Mouse (Mus musculus): ENCODE data around the gene Plekhg1. TPM values are rescaled to one million over a fixed set of nuclear protein-coding genes. Genes with fewer than 3 reads are reported as not detected.
A peak's percentile ranks its signal among the peaks of the same experiment; 100 is the strongest.

Plekhg1 gene
- polyA plus RNA-seq, 1 experiment, result 5.0 TPM

DNA sequence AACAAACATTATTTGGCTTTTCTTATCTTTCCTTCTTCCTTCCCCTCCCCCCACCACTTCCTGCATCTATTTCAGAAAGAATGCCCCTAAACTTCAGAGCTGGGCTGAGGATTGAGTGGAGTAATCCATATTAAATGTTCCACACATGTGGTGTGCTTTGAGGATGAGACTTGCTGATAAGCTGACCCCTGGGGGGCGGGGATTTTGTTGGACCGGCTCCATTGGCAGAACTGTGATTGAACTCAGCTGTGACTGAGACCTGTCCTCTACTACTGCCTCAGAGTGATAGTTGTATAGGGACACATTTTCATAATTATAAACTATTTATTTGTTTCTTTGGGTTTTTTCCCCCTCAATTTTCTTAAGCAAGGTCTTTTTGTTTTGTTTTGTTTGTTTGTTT is 2.9 kb downstream of the Plekhg1 start:
- H3K36me3 ChIP-seq (ENCODE audit: control insufficient read depth, insufficient read depth, low read length), result no peaks in the 10 kb centered on the region
- TF ChIP-seq POLR2A (IDR thresholded peaks at IDR 0.05; ENCODE audit: low read depth, low read length) (no peak), CTCF (conservative IDR thresholded peaks at IDR 0.05; ENCODE audit: insufficient read depth, insufficient read length, low read depth, low read length) (no peak)
- peak; percentile 51 for DNase-seq
- H3K27me3 ChIP-seq (replicated peaks; ENCODE audit: control insufficient read depth, insufficient read depth, low read length), result no peaks in the 10 kb centered on the region
- WGBS, result 60% methylated on average over 2 of the region's 2 CpGs
- no peak overlapping the region for H3K4me3 ChIP-seq (ENCODE audit: insufficient read depth, low read depth, low read length)
- H3K27ac ChIP-seq (ENCODE audit: insufficient read depth, low read depth, low read length), result no peak overlapping the region
- H3K4me1 ChIP-seq (ENCODE audit: control insufficient read depth, insufficient read depth, low read length), result peaks cover 8% of the 10 kb centered on the region; the same call in 1 of the 2 replicates

DNA sequence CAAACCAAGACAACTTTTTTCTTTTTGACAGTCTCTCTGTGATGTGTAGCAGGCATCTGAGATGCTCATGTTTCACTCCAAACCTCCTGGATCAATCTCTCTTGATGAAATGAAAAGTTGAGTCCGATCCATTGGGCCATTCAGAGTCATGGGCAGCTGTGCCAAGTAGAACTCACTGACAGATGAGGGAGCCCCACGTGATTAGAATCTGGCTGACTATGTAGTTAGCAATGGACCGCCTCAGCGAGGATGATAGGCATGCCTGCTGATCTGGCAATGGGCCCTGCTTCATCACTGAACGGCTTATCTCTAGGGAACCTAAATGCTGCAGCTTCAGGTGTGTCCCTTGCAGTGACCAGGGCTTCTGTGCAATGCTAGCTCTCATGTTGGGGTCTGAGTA is 3.7 kb downstream of the Plekhg1 start:
- Histone ChIP-seq H3K4me3 (ENCODE audit: insufficient read depth, low read depth, low read length) (no peak overlapping the region), H3K27me3 (replicated peaks; ENCODE audit: control insufficient read depth, insufficient read depth, low read length) (no peaks in the 10 kb centered on the region), H3K36me3 (ENCODE audit: control insufficient read depth, insufficient read depth, low read length) (no peaks in the 10 kb centered on the region), H3K4me1 (ENCODE audit: control insufficient read depth, insufficient read depth, low read length) (peaks cover 8% of the 10 kb centered on the region; the same call in 1 of the 2 replicates), H3K27ac (ENCODE audit: insufficient read depth, low read depth, low read length) (no peak overlapping the region)
- DNase-seq, result peak; percentile 29
- TF ChIP-seq CTCF (conservative IDR thresholded peaks at IDR 0.05; ENCODE audit: insufficient read depth, insufficient read length, low read depth, low read length), result no peak
- no peak for TF ChIP-seq POLR2A (IDR thresholded peaks at IDR 0.05; ENCODE audit: low read depth, low read length)
- 50% methylated on average over 5 of the region's 5 CpGs for WGBS

DNA sequence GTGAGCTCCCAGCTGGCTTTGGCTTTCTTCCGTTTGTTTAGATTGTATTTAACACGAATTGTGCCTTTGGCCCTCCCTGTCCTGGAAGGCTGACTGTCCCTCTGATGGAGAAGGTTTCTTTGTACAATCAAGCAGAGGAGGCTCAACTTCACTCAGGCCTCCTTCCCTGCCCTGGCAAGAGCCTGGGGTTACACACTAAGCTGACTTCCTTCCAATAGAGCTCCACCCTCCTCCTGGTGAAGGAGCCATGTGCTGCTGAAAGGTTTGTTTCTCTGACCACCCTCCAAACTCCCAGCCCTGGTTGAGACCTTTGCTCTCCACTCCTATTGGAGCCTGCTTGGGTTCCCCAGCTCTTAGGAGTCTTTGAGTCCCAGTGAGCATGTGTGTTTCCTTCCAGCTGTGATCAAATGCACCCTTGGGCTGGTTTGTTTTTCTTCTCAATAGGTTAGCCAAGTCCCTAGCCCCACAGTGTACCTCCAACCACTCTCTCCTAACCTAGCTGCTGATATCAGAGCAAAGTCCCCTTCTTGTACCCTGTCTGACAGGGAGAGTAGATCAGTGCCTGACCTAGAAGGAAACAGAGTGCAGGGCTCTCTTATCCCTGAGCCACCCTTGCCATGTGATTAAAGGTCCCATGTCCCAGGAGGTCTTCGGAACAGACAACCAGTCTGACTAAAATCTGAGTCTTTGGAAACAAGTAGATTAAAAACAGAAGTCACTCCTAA is 6.8 kb downstream of the Plekhg1 start:
- H3K27ac ChIP-seq (ENCODE audit: insufficient read depth, low read depth, low read length), result no peak overlapping the region

DNA sequence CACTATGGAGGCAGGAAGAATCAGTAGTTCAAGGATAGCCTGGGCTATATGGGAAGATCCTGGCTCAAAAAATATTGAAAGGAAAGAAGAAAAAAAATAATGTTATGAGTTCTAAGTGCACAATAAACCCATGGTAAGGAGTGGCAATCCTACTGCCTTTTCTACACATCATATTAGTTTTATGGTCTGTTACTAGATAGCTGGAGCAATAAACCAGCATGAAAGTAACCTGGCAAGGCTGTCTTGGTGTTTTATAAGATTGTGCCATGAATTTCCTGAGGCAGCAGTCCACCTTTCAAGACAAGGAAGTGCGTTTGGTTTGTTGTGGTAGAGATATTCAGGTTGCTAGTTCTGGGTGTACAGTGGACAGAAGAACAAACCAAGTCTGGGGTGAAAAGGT is 9.4 kb downstream of the Plekhg1 start:
- H3K27me3 ChIP-seq (replicated peaks; ENCODE audit: control insufficient read depth, insufficient read depth, low read length), result no peaks in the 10 kb centered on the region
- peaks cover 6% of the 10 kb centered on the region; the same call in 1 of the 2 replicates for H3K4me1 ChIP-seq (ENCODE audit: control insufficient read depth, insufficient read depth, low read length)
- no peaks in the 10 kb centered on the region for H3K36me3 ChIP-seq (ENCODE audit: control insufficient read depth, insufficient read depth, low read length)
- WGBS, result 67% methylated on average over 1 of the region's 1 CpGs
- DNase-seq, result no peak
- H3K4me3 ChIP-seq (ENCODE audit: insufficient read depth, low read depth, low read length), result no peak overlapping the region
- TF ChIP-seq POLR2A (IDR thresholded peaks at IDR 0.05; ENCODE audit: low read depth, low read length) (no peak), CTCF (conservative IDR thresholded peaks at IDR 0.05; ENCODE audit: insufficient read depth, insufficient read length, low read depth, low read length) (no peak)
- no peak overlapping the region for H3K27ac ChIP-seq (ENCODE audit: insufficient read depth, low read depth, low read length)

More for the DNA sequence above, 6.8 kb downstream of the Plekhg1 start:
- WGBS, result 51% methylated on average over 3 of the region's 3 CpGs
- peaks cover 8% of the 10 kb centered on the region; the same call in 1 of the 2 replicates for H3K4me1 ChIP-seq (ENCODE audit: control insufficient read depth, insufficient read depth, low read length)
- TF ChIP-seq CTCF (conservative IDR thresholded peaks at IDR 0.05; ENCODE audit: insufficient read depth, insufficient read length, low read depth, low read length) (no peak), POLR2A (IDR thresholded peaks at IDR 0.05; ENCODE audit: low read depth, low read length) (no peak)
- H3K4me3 ChIP-seq (ENCODE audit: insufficient read depth, low read depth, low read length), result no peak overlapping the region
- no peaks in the 10 kb centered on the region for H3K36me3 ChIP-seq (ENCODE audit: control insufficient read depth, insufficient read depth, low read length)
- H3K27me3 ChIP-seq (replicated peaks; ENCODE audit: control insufficient read depth, insufficient read depth, low read length), result no peaks in the 10 kb centered on the region
- DNase-seq, result no peak

GRCm38 (mm10) chr10:3761992-3762391 is 21.8 kb downstream of the Plekhg1 start:
- no peak for DNase-seq
- no peak overlapping the region for H3K27ac ChIP-seq (ENCODE audit: insufficient read depth, low read depth, low read length)
- H3K4me1 ChIP-seq (ENCODE audit: control insufficient read depth, insufficient read depth, low read length), result no peaks in the 10 kb centered on the region
- no peaks in the 10 kb centered on the region for H3K36me3 ChIP-seq (ENCODE audit: control insufficient read depth, insufficient read depth, low read length)
- 44% methylated on average over 5 of the region's 5 CpGs for WGBS
- TF ChIP-seq CTCF (conservative IDR thresholded peaks at IDR 0.05; ENCODE audit: insufficient read depth, insufficient read length, low read depth, low read length) (no peak), POLR2A (IDR thresholded peaks at IDR 0.05; ENCODE audit: low read depth, low read length) (no peak)
- H3K27me3 ChIP-seq (replicated peaks; ENCODE audit: control insufficient read depth, insufficient read depth, low read length), result no peaks in the 10 kb centered on the region
- no peak overlapping the region for H3K4me3 ChIP-seq (ENCODE audit: insufficient read depth, low read depth, low read length)

GRCm38 (mm10) chr10:3763199-3763598 is 23.0 kb downstream of the Plekhg1 start:
- no peak for DNase-seq
- no peaks in the 10 kb centered on the region for H3K27me3 ChIP-seq (replicated peaks; ENCODE audit: control insufficient read depth, insufficient read depth, low read length)
- no peaks in the 10 kb centered on the region for H3K36me3 ChIP-seq (ENCODE audit: control insufficient read depth, insufficient read depth, low read length)
- no peak overlapping the region for H3K4me3 ChIP-seq (ENCODE audit: insufficient read depth, low read depth, low read length)
- 50% methylated on average over 3 of the region's 3 CpGs for WGBS
- TF ChIP-seq CTCF (conservative IDR thresholded peaks at IDR 0.05; ENCODE audit: insufficient read depth, insufficient read length, low read depth, low read length) (no peak), POLR2A (IDR thresholded peaks at IDR 0.05; ENCODE audit: low read depth, low read length) (no peak)
- H3K27ac ChIP-seq (ENCODE audit: insufficient read depth, low read depth, low read length), result no peak overlapping the region
- no peaks in the 10 kb centered on the region for H3K4me1 ChIP-seq (ENCODE audit: control insufficient read depth, insufficient read depth, low read length)

GRCm38 (mm10) chr10:3769131-3769530 is 29.0 kb downstream of the Plekhg1 start:
- Histone ChIP-seq H3K27me3 (replicated peaks; ENCODE audit: control insufficient read depth, insufficient read depth, low read length) (no peaks in the 10 kb centered on the region), H3K4me3 (ENCODE audit: insufficient read depth, low read depth, low read length) (no peak overlapping the region), H3K27ac (ENCODE audit: insufficient read depth, low read depth, low read length) (no peak overlapping the region), H3K36me3 (ENCODE audit: control insufficient read depth, insufficient read depth, low read length) (no peaks in the 10 kb centered on the region), H3K4me1 (ENCODE audit: control insufficient read depth, insufficient read depth, low read length) (no peaks in the 10 kb centered on the region)
- TF ChIP-seq POLR2A (IDR thresholded peaks at IDR 0.05; ENCODE audit: low read depth, low read length) (no peak), CTCF (conservative IDR thresholded peaks at IDR 0.05; ENCODE audit: insufficient read depth, insufficient read length, low read depth, low read length) (no peak)
- DNase-seq, result peak; percentile 56
- 62% methylated on average over 5 of the region's 5 CpGs for WGBS

Measured in kidney, adult 2 months (tissue).